Mouse (Mus musculus) stomach, postnatal 0 days (tissue): ENCODE measurements around the gene Vezt. TPM values are rescaled to one million over a fixed set of nuclear protein-coding genes. Genes with fewer than 3 reads are reported as not detected.

ENCODE experiments used
- ATAC-seq: fragments of 200-750 bp; cut with Nextera tagmentation; 2 replicates; pipeline ENCODE4 v1.8.0; 2017; ENCODE audit not compliant: low FRiP score, low TSS enrichment
- DNase-seq: peaks from one replicate; pipeline ENCODE4 v3.0.0-alpha.2; 2016; ENCODE audit warnings: low spot score
- H3K27ac ChIP-seq: fragments of 300-500 bp; sonication (generic); replicated peaks from 2 replicates; pipeline ENCODE4 v1.5.1; 2014; ENCODE audit warnings: mild to moderate bottlenecking, control low read depth
- H3K27me3 ChIP-seq: fragments of 300-500 bp; sonication (generic); 2 replicates; pipeline ENCODE4 v1.6.1; 2014; ENCODE audit warnings: low read length; ENCODE audit not compliant: control insufficient read depth, insufficient read depth
- H3K36me3 ChIP-seq: fragments of 300-500 bp; sonication (generic); 2 replicates; pipeline ENCODE4 v1.6.1; 2014; ENCODE audit warnings: low read length, mixed read lengths; ENCODE audit not compliant: control insufficient read depth, insufficient read depth
- H3K4me1 ChIP-seq: fragments of 300-500 bp; sonication (generic); replicated peaks from 2 replicates; pipeline ENCODE4 v1.6.1; 2014; ENCODE audit warnings: antibody characterized with exemption; ENCODE audit not compliant: control insufficient read depth, insufficient read depth
- H3K4me2 ChIP-seq: fragments of 300-500 bp; sonication (generic); replicated peaks from 2 replicates; pipeline ENCODE4 v1.6.1; 2014; ENCODE audit warnings: low read depth, mild to moderate bottlenecking, control low read depth, moderate library complexity
- H3K4me3 ChIP-seq: fragments of 300-500 bp; sonication (generic); 2 replicates; pipeline ENCODE4 v1.5.1; 2014; ENCODE audit warnings: low read depth, low read length, control low read depth
- H3K9ac ChIP-seq: fragments of 300-500 bp; sonication (generic); 2 replicates; pipeline ENCODE4 v1.6.1; 2014; ENCODE audit warnings: mild to moderate bottlenecking, low read length, control low read depth, mixed read lengths
- H3K9me3 ChIP-seq: fragments of 300-500 bp; sonication (generic); 2 replicates; pipeline ENCODE4 v1.6.1; 2016; ENCODE audit warnings: low read length; ENCODE audit not compliant: control insufficient read depth
- CTCF ChIP-seq: IDR thresholded peaks from 2 replicates; pipeline ENCODE4 v1.5.1; 2016; ENCODE audit warnings: antibody characterized with exemption, low read depth, mild to moderate bottlenecking, moderate library complexity
- EP300 ChIP-seq: optimal IDR thresholded peaks from 2 replicates; pipeline ENCODE3; 2016; ENCODE audit warnings: antibody characterized with exemption
- WGBS: fragments of 180-500 bp; shearing (Covaris S2); extraction: QIAGEN DNeasy Blood & Tissue Kit; methylation state at CpG from one replicate; pipeline ENCODE4 v1.1.7; 2014; 5-methylcytosine and 5-hydroxymethylcytosine counted together
- polyA plus RNA-seq: library from polyadenylated mRNA; unstranded; fragments of >200 nt; fragmentation: Nextera tagmentation; extraction: Ambion mirVana; gene quantifications from 2 replicates; pipeline ENCODE4 v1.2.1, GENCODE M21; 2015

Vezt gene
- polyA plus RNA-seq, 1 experiment from 2014 or later: 13.2 TPM

DNA sequence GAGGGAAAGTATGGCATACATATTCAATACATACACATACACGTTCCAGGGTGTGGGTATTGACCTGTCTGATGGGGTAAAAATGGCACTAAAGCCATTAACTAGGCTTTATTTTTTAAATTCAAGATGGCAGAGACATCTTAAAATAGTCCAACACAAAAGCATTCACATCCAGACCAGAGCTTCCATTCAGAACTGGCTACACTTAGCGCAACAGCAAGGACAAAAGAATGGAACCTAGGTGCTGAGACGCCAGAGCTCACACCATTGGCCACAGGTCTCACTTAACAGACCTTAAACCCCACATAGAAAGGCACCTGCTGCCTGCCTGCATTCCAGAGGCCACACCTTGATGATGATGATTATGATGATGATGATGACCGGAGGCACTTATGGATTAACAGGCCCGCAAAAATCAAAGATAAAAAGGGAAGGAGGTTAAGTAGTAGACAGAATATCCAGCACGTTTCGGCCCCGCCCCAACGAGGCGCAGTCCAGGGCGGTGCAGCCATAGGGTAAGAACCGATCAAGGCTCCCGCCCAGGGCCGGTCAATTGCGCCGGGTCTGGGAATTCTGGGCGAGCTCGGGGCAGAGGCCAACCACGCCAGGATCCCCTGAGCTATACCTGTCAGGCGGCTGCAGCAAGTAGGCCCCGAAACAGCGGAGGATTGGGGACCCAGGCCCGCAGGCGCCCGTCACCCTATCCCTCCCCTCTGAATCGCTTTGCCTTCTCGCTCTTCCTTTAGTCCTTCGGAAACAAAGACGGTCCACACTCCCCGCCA lies 550 bp downstream of the Vezt start:
- ATAC-seq (peak; percentile 89), DNase-seq (peak; percentile 84)
- TF ChIP-seq EP300 (no peak), CTCF (no peak)
- H3K27me3 ChIP-seq: no peaks in the 10 kb centered on the region
- no peaks in the 10 kb centered on the region for H3K36me3 ChIP-seq
- H3K9me3 ChIP-seq: no peaks in the 10 kb centered on the region
- peak overlapping the region; percentile 78 for H3K27ac ChIP-seq
- peak overlapping the region; percentile 78 for H3K4me2 ChIP-seq
- 0 out of 2 replicates have a peak, but pooled peaks cover 3% of the 10 kb centered on the region for H3K4me1 ChIP-seq
- H3K4me3 ChIP-seq: peak overlapping the region; percentile 85
- H3K9ac ChIP-seq: peak overlapping the region; percentile 88
- WGBS: under 1% methylated on average over 30 of the region's 30 CpGs

DNA sequence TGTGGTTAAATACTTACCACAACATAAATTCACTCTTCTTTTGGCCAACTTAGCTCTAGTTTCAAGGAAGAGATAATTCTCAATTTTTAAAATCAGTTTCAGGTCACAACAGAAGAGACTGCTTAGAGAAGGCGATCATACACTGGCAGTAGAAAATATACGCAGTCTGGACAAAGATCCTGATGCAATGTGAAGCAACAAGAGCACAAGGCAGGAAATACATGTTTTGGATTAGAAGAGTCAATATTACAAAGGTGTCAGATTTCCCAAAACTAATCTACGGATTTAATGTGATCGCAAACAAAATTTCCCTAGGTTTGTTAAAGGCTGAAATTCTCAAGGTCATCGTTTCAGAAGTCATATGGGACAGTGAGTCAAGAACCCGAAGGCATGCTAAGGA lies 4.5 kb downstream of the Vezt start:
- ATAC-seq: no peak
- Histone ChIP-seq H3K4me1 (0 out of 2 replicates have a peak, but pooled peaks cover 3% of the 10 kb centered on the region), H3K9me3 (no peaks in the 10 kb centered on the region), H3K27ac (no peak overlapping the region), H3K9ac (no peak overlapping the region), H3K4me3 (no peak overlapping the region), H3K27me3 (no peaks in the 10 kb centered on the region), H3K4me2 (no peak overlapping the region), H3K36me3 (no peaks in the 10 kb centered on the region)
- no peak for TF ChIP-seq EP300
- TF ChIP-seq CTCF: no peak
- DNase-seq: no peak
- WGBS: 88% methylated on average over 6 of the region's 6 CpGs

DNA sequence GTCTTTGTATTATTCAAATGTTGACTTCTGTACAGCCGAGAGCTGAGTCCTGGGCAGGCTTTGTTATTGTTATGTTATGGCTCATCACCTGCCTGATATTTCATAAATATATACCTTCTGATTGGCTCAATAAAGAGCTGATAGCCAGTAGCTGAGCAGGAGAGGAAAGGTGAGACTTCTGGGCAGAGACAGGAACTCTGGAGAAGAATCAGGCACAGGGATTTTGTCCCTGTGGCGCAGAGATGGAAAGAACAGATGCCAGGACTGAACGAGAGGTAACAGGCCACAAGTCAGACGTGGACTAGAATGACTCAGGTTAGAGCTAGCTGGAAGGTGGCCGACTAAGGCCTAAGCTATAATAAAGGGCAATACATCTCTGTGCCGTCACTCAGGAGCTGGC lies 7.1 kb downstream of the Vezt start:
- no peak overlapping the region for H3K4me2 ChIP-seq
- 73% methylated on average over 6 of the region's 6 CpGs for WGBS
- DNase-seq: no peak
- H3K36me3 ChIP-seq: no peaks in the 10 kb centered on the region
- H3K27ac ChIP-seq: no peak overlapping the region
- no peaks in the 10 kb centered on the region for H3K4me1 ChIP-seq
- no peak for ATAC-seq
- TF ChIP-seq EP300: no peak
- TF ChIP-seq CTCF: no peak
- no peak overlapping the region for H3K9ac ChIP-seq
- no peaks in the 10 kb centered on the region for H3K27me3 ChIP-seq
- no peak overlapping the region for H3K4me3 ChIP-seq
- no peaks in the 10 kb centered on the region for H3K9me3 ChIP-seq

DNA sequence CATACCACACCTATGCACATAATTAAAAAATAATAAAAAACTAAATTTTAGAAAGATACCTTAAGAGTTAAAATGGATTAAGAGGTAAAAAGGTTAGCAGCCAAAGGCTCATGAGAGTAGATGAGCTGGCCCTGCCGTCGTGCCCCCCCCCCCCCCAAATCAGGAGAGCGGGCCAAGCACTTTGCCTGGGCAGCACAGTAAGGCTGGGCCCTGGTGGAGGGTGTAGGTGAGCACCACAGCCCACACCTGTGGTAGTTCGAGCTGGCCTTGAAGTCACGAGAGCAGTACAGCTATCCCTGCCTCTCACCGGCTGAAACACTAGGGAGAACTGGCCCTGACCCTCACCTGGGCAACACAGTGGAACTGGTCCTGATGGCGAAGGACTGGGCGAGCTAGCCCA lies 10.5 kb downstream of the Vezt start:
- WGBS: 96% methylated on average over 7 of the region's 8 CpGs
- H3K9ac ChIP-seq: no peak overlapping the region
- TF ChIP-seq CTCF (no peak), EP300 (no peak)
- DNase-seq (no peak), ATAC-seq (no peak; the same call in 1 of the 2 replicates)
- no peaks in the 10 kb centered on the region for H3K4me1 ChIP-seq
- no peak overlapping the region for H3K4me2 ChIP-seq
- no peaks in the 10 kb centered on the region for H3K36me3 ChIP-seq
- no peak overlapping the region for H3K4me3 ChIP-seq
- no peaks in the 10 kb centered on the region for H3K27me3 ChIP-seq
- no peak overlapping the region for H3K27ac ChIP-seq
- H3K9me3 ChIP-seq: no peaks in the 10 kb centered on the region

DNA sequence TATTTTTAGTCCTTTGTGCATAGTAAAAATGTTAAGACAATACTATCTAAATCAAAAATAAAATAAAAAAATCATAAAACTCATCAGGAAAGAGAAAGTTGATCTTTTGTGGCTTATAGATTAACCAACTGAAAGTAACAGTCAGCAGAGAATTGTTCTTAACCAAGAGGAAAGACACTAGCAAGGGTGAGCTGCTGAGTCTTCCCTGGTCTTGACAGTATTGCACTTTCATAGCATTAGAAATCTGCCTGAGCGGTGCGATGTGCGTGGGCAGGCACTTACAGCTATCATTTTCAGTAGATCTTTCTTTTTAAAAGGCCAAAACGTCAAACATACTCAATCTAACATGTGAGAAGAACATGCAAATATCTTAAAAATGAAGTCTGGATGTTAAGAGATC lies 14.6 kb downstream of the Vezt start:
- ATAC-seq (no peak), DNase-seq (no peak)
- WGBS: 79% methylated on average over 4 of the region's 4 CpGs

DNA sequence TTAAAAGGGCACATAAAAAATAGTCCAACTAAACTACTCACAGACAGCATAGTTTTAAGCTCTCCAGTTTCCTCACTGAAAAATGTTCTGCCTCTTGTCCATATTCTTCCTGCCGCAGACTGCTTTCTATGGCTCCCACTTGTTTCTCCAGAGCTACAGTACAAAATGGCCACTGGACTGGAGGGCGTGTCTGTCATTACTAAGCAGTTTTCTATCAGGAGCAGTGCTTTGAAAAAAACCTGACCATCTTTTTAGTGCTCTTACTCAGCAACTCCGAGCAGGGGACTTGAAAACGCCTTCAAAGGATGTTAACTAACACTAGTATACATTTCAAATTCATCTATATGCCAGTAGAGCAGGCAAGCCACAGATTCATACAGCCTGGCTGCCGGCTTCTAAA lies 15.0 kb downstream of the Vezt start:
- no peak overlapping the region for H3K9ac ChIP-seq
- ATAC-seq: no peak
- no peaks in the 10 kb centered on the region for H3K9me3 ChIP-seq
- H3K27ac ChIP-seq: no peak overlapping the region
- H3K4me1 ChIP-seq: no peaks in the 10 kb centered on the region
- peak; percentile 27 for DNase-seq
- 56% methylated on average over 5 of the region's 5 CpGs for WGBS
- H3K4me2 ChIP-seq: no peak overlapping the region
- no peaks in the 10 kb centered on the region for H3K36me3 ChIP-seq
- H3K4me3 ChIP-seq: no peak overlapping the region
- TF ChIP-seq EP300 (no peak), CTCF (no peak)
- H3K27me3 ChIP-seq: no peaks in the 10 kb centered on the region

More for the DNA sequence above, 14.6 kb downstream of the Vezt start:
- Histone ChIP-seq H3K27me3 (no peaks in the 10 kb centered on the region), H3K36me3 (no peaks in the 10 kb centered on the region), H3K9ac (no peak overlapping the region), H3K4me1 (no peaks in the 10 kb centered on the region), H3K9me3 (no peaks in the 10 kb centered on the region), H3K4me3 (no peak overlapping the region), H3K4me2 (no peak overlapping the region), H3K27ac (no peak overlapping the region)
- TF ChIP-seq EP300: no peak
- TF ChIP-seq CTCF: no peak
